Mouse (Mus musculus) C2C12 (cell line): ENCODE measurements around the gene Stag1.

Experiments used
- CEBPB ChIP-seq: IDR thresholded peaks from one replicate; pipeline ENCODE4 v1.6.1; 2011; ENCODE audit warnings: low read depth, mild to moderate bottlenecking, control low read depth, moderate library complexity
- CTCF ChIP-seq: IDR thresholded peaks from one replicate; pipeline ENCODE4 v1.5.1; 2011; ENCODE audit not compliant: control insufficient read depth, insufficient read depth, insufficient read length
- MAX ChIP-seq: IDR thresholded peaks from one replicate; pipeline ENCODE4 v1.6.1; 2011; ENCODE audit warnings: mild to moderate bottlenecking, control low read depth
- MYOD1 ChIP-seq: IDR thresholded peaks from one replicate; pipeline ENCODE4 v1.6.1; 2011; ENCODE audit warnings: low read depth; ENCODE audit not compliant: control insufficient read depth, insufficient read length
- USF1 ChIP-seq: IDR thresholded peaks from one replicate; pipeline ENCODE4 v1.6.1; 2011; ENCODE audit warnings: low read depth, mild to moderate bottlenecking, control low read depth, moderate library complexity

GRCm38 (mm10) chr9:100951481-100951880 lies 353.9 kb downstream of the Stag1 start:
- TF ChIP-seq CTCF (no peak), MAX (no peak), MYOD1 (no peak), USF1 (no peak), CEBPB (no peak)
